Comparison of ENCODE assay signal across 8 mouse cellular contexts in genomic region chr19:6829870-6830555, GRCm38 (mm10). TPM values are rescaled to one million over a fixed set of nuclear protein-coding genes. Genes with fewer than 3 reads are reported as not detected.
DNase-seq lines count a peak whose midpoint lies in the region; ATAC-seq and TF ChIP-seq lines count a peak whose summit lies in the region.

No protein-coding gene starts in this region.

- no peak overlapping the region for H3K27ac ChIP-seq in heart, adult 2 months
- no peak overlapping the region for H3K27ac ChIP-seq in limb, embryonic 13.5 days
- no peak overlapping the region for H3K27ac ChIP-seq in stomach, embryonic 15.5 days

- H3K4me2 ChIP-seq in limb, embryonic 13.5 days (replicated peaks), result peak overlapping the region; percentile 55
- peak overlapping the region; percentile 38 for H3K4me2 ChIP-seq in stomach, embryonic 15.5 days

- no peaks in the 10 kb centered on the region for H3K27me3 ChIP-seq in heart, adult 2 months (ENCODE audit: control insufficient read depth, insufficient read depth, low read length)
- peaks cover 88% of the 10 kb centered on the region for H3K27me3 ChIP-seq in limb, embryonic 13.5 days
- H3K27me3 ChIP-seq in stomach, embryonic 15.5 days (replicated peaks), result peaks cover 34% of the 10 kb centered on the region

- no peak overlapping the region for H3K9ac ChIP-seq in heart, adult 2 months (ENCODE audit: low read depth, low read length)
- peak overlapping the region; percentile 35; the same call in 1 of the 2 replicates for H3K9ac ChIP-seq in limb, embryonic 13.5 days
- no peak overlapping the region for H3K9ac ChIP-seq in stomach, embryonic 15.5 days

- H3K36me3 ChIP-seq in heart, adult 2 months (ENCODE audit: control insufficient read depth, insufficient read depth, low read length), result no peaks in the 10 kb centered on the region
- H3K36me3 ChIP-seq in limb, embryonic 13.5 days, result peaks cover 36% of the 10 kb centered on the region
- peaks cover 41% of the 10 kb centered on the region for H3K36me3 ChIP-seq in stomach, embryonic 15.5 days

- no peak for TF ChIP-seq POLR2A in heart, adult 2 months (IDR thresholded peaks at IDR 0.05; ENCODE audit: insufficient read depth, low read depth, low read length)

- TF ChIP-seq EP300 in heart, adult 2 months (IDR thresholded peaks at IDR 0.05; ENCODE audit: insufficient read depth, low read depth, low read length), result no peak

- no peak overlapping the region for H3K4me3 ChIP-seq in heart, adult 2 months
- H3K4me3 ChIP-seq in limb, embryonic 13.5 days, result peak overlapping the region; percentile 28
- peak overlapping the region; percentile 6; the same call in 1 of the 2 replicates for H3K4me3 ChIP-seq in stomach, embryonic 15.5 days (replicated peaks)

- H3K9me3 ChIP-seq in limb, embryonic 13.5 days, result 0 out of 2 replicates have a peak, but pooled peaks cover 7% of the 10 kb centered on the region
- H3K9me3 ChIP-seq in stomach, embryonic 15.5 days, result no peaks in the 10 kb centered on the region

- 71% methylated on average over 48 of the region's 48 CpGs for WGBS in heart, adult 2 months
- 4% methylated on average over 47 of the region's 48 CpGs for WGBS in limb, embryonic 13.5 days
- 23% methylated on average over 47 of the region's 48 CpGs for WGBS in stomach, embryonic 15.5 days

- H3K4me1 ChIP-seq in heart, adult 2 months (ENCODE audit: control insufficient read depth, insufficient read depth, low read length), result no peaks in the 10 kb centered on the region
- H3K4me1 ChIP-seq in limb, embryonic 13.5 days, result peaks cover 17% of the 10 kb centered on the region
- H3K4me1 ChIP-seq in stomach, embryonic 15.5 days, result peaks cover 15% of the 10 kb centered on the region

- peak; percentile 89 for DNase-seq in heart, adult 11 months
- no peak for DNase-seq in heart, adult 2 months
- DNase-seq in right cerebral cortex, adult 18-20 months, result peak; percentile 31
- no peak for DNase-seq in right cerebral cortex, postnatal 25 days
- DNase-seq in T-cell, adult 2 months (ENCODE audit: low spot score), result no peak

- intact Hi-C loops in heart, adult 2 months (cut with DNase I), result no loop called here

- ATAC-seq in limb, embryonic 13.5 days (ENCODE audit: low FRiP score, low read depth), result no peak
- ATAC-seq in stomach, embryonic 15.5 days (ENCODE audit: insufficient read depth, low FRiP score, low read depth), result no peak
- ATAC-seq in cerebellum, adult (ENCODE audit: insufficient number of reproducible peaks, low FRiP score, low TSS enrichment), result no peak

- TF ChIP-seq CTCF in heart, adult 2 months (IDR thresholded peaks at IDR 0.05), result no peak

- no peaks in the 10 kb centered on the region for H3K79me2 ChIP-seq in heart, adult 2 months (replicated peaks; ENCODE audit: control insufficient read depth, insufficient read depth, low read length)

RNA-seq across cellular contexts. Expression of gene Rps6ka4, which starts 10.4 kb away (rescaled TPM):
- 10 to 100 TPM; 15.9 to 17.9 TPM for total RNA-seq in heart, adult 2 months (2021)
- 11.8 and 12.9 TPM in 2 replicates for polyA plus RNA-seq in heart, adult 2 months (2012; rRNA removed)
- polyA plus RNA-seq in limb, embryonic 13.5 days (2015; fragmentation: Nextera tagmentation; extraction: Ambion mirVana), result 20.7 and 21.4 TPM in 2 replicates
- polyA plus RNA-seq in stomach, embryonic 15.5 days (2015; fragmentation: Nextera tagmentation; extraction: Ambion mirVana), result 28.1 and 30.1 TPM in 2 replicates

RNA-seq across cellular contexts. Expression of gene Ccdc88b, which starts 28.0 kb away (rescaled TPM):
- 1 to 10 TPM in 1 of 2 experiments, under 1 TPM in 1; 0.86 to 1.0 TPM for total RNA-seq in heart, adult 2 months (2021)
- 0.94 and 1.8 TPM in 2 replicates for polyA plus RNA-seq in heart, adult 2 months (2012; rRNA removed)
- 1.1 and 1.2 TPM in 2 replicates for polyA plus RNA-seq in limb, embryonic 13.5 days (2015; fragmentation: Nextera tagmentation; extraction: Ambion mirVana)
- polyA plus RNA-seq in stomach, embryonic 15.5 days (2015; fragmentation: Nextera tagmentation; extraction: Ambion mirVana), result 1.7 and 1.9 TPM in 2 replicates

Comparison
In these comparisons a context has a peak if more than half of its experiments do, and no peak if none do; other contexts are left out.
1. DNase-seq: peak in heart, adult 11 months (single experiment) and right cerebral cortex, adult 18-20 months (single experiment); none in heart, adult 2 months (0 of 2), right cerebral cortex, postnatal 25 days (single experiment) and T-cell, adult 2 months (single experiment).